Mouse (Mus musculus) mouse trophoblast stem cell (cell line): ENCODE measurements around the gene Lrp3.

Experiments
- in situ Hi-C, 2 experiments: fragments of 300-500 bp; cut with MseI, MboI; formaldehyde crosslinking; loops; 2 replicates in 1 of 2; 3 replicates in 1 of 2; pipeline ENCODE4 v1.15.1; 2025

Lrp3 gene

DNA sequence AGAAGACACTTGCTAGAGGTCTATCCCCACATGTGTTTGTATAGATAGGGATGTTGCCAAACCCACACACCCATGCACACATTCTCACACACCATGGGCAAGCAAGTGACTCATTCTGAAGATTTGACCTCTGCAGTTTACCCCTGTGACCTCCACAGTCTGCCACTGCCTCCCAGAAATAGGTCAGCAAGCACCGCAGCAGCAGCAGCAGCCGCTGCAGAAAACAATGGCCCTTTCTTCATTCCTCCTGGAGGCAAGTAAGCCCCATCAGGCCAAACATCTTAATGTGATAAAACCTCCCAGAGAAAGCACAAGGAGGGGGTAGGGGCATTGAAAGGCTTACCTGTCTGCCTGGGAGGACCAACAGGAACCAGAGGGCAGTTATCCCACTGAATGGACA lies 24.0 kb downstream of the Lrp3 start:
- in situ Hi-C loops = no loop called here

DNA sequence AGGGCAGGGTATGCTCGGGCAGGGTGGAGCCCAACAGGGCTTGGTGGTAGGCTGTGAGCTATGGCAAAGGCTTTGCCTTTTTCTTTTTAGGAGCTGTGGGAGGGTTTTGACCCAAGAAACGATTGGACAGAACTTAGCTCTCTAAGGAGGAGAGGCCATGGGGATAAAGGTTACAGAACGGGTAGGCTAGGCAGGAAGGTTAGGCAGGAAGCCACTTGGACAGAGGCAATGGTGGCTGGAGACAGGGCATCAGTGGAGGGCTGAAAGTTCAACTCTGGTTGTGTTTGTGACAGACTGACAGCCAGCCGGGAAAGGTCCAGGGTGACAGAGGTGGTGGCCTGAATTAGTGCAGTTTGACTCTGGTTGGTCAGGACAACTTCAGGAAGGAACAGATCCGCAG lies 25.6 kb downstream of the Lrp3 start:
- in situ Hi-C loops = no loop called here

DNA sequence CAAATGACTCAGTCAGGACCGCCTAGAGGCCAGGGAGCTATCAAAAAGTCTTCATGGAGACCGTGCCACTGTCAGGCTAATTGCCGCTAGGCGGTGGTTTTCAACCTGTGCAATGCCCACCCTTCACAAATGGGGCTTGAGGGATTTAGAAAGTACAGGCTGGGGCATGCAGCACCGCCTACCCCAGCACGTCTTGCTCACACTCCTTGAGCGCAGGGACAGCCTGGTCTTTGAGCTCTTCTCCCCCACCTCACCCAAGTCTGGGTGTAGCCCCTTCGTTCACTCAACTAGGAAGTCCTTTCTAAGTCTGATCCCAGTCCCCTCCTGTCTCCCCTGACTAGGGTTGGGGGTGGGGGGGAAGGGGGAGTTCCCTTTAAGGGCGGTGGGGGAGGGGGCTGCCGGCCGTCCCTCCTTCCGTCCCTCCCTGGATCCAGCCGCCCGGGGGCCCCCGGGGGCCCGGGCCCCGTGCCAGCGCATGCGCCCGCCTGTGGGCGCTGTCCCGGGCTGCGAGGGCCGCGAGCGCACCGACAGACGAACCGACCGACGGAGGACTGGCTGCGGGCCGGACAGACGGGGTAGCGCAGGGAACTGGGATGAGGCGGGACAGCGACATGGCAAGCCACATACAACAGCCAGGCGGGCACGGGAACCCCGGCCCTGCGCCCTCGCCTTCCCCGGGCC lies 29.3 kb downstream of the Lrp3 start, which contains the start of gene Slc7a10:
TSS of gene Slc7a10 (plus strand) at position 497 of the 681 bp plus-strand sequence.
- in situ Hi-C loops = no loop called here

DNA sequence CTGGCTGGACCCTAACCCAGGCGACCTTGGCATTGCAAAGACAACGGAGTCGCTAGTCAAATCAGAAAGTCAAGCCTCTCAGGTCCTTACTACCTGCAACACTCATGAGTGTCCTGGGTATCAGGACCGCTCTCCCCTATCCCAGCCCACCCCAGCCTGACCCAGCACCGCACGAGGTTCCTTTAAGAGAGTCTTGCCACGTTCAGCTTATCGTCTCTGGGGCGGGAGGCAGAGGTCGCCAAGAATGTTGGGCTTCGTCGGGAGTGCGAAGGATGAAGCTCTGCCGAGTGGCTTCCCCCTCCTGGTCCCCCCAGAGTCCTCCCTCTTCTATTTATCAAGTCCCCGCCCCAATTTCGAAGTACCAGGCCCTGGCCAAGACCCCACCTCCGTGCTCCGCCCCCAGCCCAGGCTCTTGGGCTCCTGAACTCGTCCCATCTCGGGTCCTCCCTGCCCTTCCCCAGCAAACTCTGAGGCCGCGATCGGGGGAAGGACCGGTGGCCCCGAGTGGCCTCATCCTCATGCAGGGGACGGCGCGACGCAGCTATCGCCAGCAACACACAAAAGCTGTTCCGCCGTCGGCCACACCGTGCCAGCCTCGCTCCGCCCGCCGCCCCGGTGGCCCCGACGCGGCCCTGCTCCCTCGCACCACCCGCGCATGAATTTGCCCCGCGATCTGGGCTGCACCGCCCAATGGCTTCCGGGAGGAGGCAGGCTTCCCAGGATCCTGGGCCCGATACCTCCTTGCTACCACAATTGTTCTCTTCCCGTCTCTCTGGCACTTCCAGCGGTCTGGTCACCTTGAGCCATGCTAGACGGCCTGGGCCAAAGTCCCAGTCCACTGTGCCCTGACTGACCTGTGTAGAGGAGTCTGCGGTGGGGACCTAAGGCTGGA lies 30.2 kb downstream of the Lrp3 start:
- in situ Hi-C loops = no loop called here

DNA sequence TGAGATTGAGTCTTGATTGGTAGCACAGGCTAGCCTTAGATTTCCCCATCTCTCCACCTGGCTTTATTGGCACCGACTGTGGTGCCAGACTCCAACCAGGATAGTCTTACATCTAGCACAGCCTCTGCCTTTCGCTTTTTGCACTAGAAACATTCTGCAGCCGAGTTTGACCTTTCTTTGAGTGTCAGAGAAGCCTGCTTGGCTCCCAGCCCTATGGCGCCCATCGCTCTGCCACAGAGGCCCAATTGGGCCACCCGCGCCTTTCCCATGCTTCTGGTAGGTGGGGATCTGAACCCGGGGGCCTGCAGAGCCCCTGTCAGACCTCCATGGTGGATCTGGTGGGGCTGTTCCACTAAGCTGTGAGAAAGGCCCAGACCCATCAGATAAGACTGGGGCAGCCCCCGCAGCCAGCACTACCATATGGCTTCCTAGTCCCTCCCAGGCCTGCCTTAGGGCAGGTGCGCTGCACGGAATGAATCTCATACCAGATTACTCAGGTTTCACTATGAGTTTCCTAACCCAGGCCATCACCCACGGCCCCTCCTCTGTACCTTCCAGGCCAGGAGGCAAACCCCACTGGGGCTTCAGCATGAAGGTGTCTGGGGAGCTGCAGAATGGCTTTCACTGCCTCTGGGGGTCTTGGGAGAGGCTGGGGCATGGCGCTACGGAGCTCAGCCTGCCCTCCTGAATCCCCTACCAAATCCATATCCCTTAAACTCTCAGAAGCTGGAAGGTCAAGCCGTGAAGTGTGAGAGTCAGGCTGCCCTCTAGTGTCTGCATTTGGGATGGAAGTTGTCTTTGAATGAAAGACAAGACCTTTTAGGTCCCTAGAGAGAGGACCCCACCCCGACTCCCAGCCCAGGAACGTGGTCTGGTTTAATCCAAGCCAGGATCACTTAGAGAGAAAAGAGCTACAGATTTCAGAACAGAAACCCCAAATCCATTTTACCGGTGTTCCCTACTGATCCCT lies 38.6 kb downstream of the Lrp3 start:
- in situ Hi-C loops = loop anchor here (5.0 kb wide), 2 partner anchors 91 to 149 kb away; no protein-coding TSS in a partner anchor

DNA sequence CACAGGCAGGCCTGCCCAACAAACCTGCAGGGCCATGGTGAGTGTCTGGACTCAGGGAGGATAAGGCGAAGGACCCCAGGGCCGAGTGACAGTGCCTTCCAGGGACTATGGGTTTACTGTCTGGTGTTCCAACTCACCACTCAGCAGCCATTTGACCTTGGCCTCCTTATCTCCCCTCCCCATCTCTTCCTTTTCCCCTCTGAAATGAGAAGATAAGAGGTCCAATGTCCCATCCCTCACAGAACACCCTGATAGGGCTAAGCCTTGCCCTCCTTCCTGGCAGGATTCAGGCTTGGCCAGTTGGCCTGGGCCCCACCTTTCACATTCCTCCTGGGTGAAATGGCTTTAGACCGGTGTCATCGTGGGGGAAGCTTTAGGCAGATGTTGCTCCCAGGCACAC lies 39.8 kb downstream of the Lrp3 start:
- in situ Hi-C loops = loop anchor here (5.0 kb wide), 2 partner anchors 92 to 148 kb away; no protein-coding TSS in a partner anchor

DNA sequence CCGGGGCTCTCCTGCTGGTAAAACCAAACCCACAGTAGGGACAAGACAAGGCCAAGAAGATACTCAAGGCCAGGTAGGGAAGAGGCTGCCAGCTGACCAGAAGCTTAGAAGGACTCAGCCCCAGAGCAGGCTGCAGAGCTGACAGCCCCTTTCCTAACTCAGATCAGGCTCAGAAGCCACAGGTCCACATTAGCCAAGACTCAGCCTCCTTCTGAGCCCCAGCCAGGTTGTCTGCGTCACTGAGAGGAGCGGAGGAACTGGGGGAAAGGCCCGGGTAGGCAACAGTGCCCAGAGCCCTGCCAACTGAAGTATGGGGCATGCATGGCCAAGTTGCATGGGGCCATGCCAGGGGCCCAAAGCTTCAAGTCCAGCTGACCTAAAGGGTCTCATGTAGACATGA lies 42.8 kb downstream of the Lrp3 start:
- in situ Hi-C loops = loop anchor here (5.0 kb wide), 2 partner anchors 55 to 145 kb away; partner anchors contain the start of gene Cebpa (in 1 of the 2)

DNA sequence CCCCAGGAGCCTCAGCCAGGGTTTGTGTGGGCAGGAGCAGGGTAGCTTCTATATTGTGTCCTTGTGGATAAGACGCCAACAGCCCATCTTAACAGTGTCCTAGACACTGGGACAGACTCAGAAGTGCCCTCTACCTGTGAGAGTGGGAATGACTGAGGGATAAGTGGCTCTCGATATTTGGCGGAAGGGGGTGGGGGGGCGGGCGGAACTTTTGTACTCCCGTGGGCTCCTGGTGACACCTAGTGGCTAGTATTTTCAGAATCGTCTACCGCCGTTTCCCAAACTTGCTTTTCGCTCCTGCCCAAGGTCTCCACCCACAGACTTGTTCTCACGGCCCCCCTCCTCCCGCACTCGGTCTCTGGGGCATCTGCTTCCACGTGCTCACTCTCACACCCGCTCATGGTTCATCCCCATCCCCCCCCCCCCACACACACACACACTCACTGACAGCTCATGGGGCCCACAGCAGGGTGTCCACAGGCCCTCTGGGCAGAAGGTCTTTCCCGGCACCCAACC lies 43.4 kb downstream of the Lrp3 start:
- in situ Hi-C loops = loop anchor here (5.0 kb wide), 2 partner anchors 55 to 145 kb away; partner anchors contain the start of gene Cebpa (in 1 of the 2)

DNA sequence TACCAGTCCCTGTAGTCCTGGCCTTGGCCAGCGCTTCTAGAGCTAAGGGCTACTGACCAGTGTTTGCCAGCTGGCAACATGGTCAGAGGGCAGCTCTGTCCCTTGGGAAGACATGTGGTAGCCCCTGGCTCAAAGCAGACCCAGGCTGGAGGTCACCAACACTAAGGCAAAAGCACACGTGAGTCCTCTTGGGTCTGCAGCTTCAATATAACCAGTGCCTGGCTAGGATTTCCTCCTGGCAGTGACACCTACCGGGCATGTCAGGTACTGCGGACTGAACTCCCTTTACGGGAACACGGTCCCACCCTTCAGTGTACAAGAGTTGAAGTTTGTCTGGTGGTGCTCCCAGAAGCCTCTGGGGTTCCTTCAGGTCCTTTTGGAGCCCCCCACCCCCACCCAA lies 46.0 kb downstream of the Lrp3 start:
- in situ Hi-C loops = loop anchor here in 1 of 2 experiments (5.0 kb wide), 1 partner anchor 47 kb away; no protein-coding TSS in a partner anchor

DNA sequence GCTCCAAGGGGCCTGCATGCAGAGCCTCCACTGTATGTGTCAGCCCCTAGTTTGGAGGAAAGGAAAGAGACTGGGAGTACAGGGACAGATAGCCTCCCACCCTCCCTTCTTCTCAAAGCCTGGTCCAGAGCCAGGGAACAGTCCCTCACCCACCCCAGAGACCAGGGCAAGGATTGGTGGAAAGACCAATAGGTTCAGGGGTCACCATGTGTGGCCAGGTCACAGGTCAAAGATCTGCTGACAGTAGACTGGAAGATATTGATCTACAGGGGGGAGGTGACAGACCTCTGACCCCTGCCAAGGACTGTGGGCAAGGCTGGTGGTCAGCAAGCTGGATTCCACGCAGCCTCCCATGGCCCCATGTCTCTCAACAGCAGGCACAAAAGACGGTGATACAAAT lies 47.4 kb downstream of the Lrp3 start:
- in situ Hi-C loops = loop anchor here in 1 of 2 experiments (5.0 kb wide), 1 partner anchor 46 kb away; no protein-coding TSS in a partner anchor

DNA sequence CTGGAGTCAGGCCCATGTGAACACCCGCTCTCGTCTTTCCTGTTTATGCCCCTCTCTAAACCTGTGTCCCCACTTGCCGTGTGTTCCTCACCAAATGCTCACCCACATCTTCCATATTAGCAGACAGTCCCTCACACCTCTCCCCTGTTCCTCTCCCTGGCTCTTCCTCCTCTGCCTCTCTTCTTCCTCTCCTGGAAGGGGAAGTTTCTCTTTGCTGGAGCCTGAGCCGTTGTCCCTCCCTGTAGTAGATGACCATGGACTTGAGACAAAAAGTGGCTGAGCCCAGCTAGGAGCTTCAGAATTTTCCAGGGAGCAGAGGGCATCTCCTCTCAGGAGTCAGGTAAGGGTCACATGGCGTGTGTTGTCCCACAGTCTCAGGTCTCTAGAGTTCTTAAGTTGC lies 48.3 kb downstream of the Lrp3 start:
- in situ Hi-C loops = loop anchor here in 1 of 2 experiments (5.0 kb wide), 1 partner anchor 45 kb away; no protein-coding TSS in a partner anchor

DNA sequence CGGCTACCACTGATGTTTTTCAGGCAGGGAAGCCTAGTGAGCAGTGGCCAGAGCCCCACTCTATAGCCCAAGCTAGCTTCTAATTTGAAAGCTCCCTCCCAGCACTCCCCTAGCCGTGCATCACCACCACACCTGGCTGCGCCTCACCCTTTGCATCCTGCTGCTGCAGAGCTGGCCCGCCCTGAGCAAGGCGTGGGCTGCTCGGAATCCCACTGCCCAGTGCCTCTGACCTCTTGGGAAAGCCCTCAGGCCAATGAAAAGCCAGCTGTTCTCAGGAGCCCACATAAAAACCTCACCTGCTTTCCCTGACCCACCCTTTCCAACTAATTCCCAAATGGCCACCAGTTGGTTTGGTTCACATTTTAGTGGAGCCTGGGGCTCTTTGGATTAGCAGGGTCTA lies 51.2 kb downstream of the Lrp3 start:
- in situ Hi-C loops = no loop called here

DNA sequence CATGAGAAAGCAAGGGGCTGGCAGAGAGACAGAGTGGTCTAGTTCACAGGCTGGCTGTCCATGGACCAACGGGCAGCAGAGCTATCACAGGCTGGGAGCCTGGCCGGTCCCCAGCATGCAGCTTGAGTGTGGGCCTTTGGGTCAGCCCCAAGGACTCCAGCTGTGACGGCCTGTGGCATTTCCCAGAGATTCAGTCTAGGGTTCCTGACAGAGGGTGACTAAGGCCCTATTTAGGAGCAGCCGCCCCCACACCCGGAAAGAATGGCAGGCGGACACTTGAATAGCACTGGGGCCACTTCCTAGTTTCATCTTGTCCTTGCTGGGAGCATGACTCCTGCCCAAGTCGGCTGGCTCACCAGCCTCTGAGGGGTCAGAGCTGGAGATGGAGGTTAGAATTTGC lies 51.7 kb downstream of the Lrp3 start:
- in situ Hi-C loops = no loop called here

DNA sequence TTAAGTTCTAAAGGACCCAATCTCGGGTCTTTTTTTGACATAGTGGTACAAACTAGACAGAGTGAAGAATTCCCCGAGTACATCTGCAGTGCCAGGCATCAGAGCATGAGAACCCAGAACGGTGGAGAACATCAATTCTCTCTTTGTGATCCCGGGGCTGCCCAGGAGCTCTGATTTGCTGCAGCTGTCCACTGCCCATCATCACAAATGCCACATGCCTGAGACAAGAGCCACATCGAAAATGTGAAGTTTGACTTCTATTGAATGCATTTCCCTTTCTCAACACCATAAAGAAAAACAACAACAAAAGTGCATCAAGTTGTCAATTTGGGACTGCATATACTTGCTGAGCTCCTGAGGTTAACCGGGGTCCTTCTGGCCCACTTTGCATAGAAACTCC lies 52.9 kb downstream of the Lrp3 start:
- in situ Hi-C loops = no loop called here

DNA sequence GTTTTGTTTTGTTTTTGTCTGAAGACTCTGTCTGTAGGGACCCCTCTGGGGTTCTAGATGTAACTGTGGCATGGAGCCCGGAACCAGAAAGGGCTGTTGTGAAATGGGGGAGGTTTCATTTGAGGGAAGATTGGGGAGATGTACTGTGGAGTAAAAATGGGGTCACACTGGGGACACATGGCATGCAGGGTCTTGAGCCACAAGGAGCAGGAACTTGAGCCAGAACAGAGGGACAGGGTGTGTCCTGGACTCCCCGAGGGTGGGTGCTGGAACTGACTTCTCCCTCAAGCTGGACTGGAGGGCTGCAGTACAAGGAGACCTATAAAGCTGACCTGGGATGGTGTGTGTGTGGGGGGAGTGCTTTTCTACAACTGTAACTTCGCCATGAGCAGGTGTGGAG lies 57.8 kb downstream of the Lrp3 start:
- in situ Hi-C loops = no loop called here

DNA sequence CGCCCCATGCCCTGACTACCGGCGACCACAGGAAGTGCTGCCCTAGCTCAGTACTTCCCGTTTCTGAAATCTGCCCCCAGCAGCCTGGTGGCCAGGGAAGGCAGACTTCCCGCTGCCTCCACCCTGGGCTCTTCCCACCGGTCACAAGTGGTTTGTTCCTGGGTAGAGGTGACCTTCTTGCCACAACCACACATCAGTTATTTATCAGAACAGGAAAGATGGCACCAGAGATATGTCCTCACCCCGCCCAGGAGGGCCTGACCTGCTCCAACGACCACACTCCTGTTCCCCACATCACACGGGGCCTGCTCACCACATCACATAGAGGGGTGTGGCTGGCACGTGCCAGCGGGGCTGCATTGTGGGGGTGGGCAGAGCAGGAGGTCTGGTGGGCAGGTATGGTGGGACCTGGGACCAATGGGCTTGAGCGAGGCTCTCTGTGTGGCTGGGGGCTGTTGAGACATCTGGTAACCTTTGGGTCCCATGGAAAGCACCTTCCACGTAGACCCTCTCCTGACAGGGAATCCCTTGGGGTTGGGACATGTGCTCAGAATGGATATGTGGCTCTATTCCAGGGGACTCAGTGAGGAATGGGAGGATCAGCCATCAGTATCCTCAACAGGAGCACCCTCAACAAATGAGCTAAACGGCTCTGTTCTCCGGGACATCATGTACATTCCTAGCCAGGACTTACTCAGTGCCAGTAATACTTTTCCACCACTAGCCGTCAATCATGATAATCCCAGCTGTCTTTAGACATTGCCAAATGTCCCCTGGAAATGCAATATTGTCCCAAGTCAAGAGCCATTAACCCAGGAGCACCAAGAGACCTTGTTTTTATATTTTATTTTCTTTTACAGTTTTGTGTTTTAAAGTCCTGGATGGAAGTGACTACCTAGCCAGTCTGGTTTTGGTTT lies 58.5 kb downstream of the Lrp3 start:
- in situ Hi-C loops = no loop called here

DNA sequence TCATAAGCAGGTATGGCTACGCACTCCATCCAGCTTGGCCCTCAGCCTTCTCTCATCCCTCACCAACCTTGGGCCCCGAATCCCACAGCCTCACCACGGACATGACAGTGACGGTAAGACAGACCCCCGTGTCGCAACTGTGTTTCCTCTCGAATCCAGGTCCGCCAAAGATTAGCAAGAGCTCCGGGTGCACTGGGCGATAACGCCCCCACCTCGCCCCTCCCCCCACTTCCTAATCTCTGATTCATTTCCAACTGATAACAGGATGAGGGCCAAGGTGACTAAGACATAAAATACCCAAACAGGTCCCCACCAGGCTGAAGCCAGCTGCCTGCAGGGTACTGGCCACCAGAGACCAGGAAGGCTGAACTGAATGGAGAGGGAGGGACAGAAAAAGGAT lies 60.8 kb downstream of the Lrp3 start:
- in situ Hi-C loops = no loop called here

DNA sequence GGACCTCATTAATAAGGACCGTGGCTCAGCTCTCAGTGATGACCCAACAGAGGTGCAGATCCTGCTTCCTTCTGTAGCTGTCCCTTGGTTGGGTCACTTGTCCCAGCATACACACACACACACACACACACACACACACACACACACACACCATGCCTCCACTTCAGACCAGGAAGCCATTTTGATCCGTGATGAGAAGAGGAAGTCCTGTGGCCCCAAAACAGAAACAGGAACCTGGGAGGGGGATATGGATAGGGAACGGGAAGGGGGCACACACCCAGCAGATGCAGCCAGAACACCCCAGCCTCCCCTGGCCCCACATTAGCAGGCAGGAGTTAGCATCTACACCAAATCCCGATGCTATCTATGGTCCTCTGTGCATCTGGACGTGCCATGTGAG lies 64.4 kb downstream of the Lrp3 start:
- in situ Hi-C loops = no loop called here
